Mouse (Mus musculus) testis, adult 10 weeks (tissue): Measurements from ENCODE around the gene Acvrl1. TPM values are rescaled to one million over a fixed set of nuclear protein-coding genes. Genes with fewer than 3 reads are reported as not detected.

Experiments used
- polyA plus RNA-seq: library from polyadenylated mRNA; stranded (reverse); fragments of 350-450 nt; fragmentation: Illumina TruSeq; extraction: RNeasy Lipid Tissue Mini Kit (QIAGEN cat#74804); gene quantifications from one replicate; pipeline ENCODE4 v1.2.3, GENCODE M21; 2014; ENCODE audit warnings: low read depth, low replicate concordance

Acvrl1 gene
- polyA plus RNA-seq = 0.27 TPM

DNA sequence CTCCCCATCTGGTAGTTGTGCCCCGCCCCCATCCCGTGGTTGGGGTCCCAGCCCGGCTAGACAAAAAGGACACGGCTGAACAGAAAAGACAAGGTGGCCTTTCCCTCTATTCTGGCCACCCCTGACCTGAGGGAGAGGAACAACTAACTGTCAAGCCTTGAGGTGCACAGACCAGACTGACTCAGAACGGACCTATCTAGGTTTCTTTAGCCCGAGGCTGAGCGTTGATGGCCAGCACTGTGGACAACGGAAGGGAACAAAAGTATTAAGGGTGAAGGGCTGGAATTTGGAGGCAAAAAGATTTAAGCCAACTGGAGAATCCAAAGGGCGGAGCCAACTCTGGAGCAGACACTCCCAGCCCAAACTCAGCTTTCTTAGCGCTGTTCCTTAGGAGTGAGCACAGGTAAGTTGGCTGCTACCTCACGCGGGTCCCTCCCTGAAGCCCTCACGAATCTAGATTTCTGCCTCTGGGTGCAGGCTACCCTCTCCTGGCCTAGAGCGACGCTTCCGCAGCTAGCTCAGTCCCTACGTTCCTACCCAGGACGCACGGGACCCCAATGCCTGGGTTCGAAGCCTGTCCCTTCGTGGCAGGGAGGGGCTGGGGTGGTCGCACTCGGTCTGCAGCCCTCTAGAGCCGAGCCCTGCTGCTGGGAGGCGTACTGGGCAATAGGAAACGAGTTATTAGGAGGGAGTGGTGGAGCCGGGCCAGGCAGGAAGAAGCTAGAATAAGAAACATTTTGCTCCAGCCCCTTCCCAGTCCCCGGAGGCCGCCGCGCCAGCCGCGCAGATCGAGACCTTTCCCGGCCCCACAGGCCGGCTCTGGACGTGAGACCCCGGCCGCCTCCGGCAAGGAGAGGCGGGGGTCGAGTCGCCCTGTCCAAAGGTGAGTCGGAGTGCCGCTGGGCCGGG lies at the start of gene Acvrl1:
Acvrl1 (plus strand) TSS at position 342 of the 909 bp plus-strand sequence.

DNA sequence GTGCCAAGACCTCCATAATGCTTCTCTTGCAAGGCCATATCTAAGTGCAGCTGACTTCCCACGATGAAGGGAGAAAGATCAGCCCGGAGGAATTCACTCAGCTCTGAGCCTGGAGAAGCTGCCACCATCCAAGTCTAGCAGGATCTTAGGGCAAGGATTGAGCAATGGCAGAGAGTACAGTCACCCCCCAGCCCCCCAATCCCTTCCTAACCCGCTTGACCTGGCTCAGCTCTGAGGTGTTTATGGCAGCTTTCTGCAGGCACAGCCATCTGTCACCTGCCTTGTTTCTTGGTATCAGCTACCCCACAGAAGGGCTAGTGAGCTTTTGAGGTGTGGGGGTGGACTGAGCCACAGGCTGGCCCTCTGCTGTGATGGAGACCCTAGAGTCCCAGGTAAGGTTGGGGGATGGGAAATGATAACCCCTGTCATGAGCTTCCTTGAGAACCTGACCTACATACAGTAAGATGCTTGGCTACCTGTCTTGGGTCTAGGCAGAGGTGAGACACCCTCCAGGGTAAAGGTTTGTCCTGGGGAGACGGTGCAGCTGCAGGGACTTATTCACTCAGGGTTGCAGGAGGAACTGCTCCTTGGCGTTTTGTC lies 12.7 kb upstream of the Acvrl1 start, which contains the start of gene Ankrd33:
Ankrd33 (plus strand) TSS at position 245 of the 600 bp plus-strand sequence.

DNA sequence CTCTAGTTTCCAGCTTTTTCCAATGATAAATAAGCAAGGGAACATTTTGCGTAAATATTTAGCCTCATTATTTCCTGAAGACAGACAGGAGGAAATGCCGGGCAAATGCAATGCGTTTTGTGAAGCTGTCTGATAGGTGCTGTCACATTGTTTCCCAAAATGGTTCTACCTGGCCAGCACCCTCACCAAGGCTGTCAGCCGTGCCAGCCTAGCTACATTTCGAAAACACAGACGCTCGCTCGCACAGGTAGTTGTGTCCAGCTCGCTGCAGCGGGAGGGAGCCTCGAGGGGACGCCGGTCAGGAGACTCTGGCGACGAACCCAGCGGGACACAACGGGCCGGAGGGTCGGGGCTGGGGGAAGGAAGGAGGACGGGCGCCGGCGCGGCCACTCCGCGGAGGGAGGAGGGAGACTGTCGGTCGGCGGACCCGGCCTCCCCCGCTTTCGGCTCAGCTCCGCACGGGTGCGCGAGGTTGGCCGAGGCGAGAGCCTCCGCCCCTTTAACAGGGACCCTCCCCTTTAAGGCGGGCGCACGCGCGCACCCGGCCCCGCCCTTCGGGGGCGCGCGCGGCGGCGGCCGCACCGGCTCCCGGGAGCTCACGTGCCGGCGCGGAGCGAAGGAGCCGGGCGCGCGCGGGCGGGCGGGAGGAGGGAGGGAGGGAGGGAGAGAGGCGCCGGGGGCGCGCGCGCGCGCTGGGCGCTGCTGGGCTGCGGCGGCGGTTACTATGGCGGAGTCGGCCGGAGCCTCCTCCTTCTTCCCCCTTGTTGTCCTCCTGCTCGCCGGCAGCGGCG lies 45.3 kb downstream of the Acvrl1 start, which contains the start of gene Acvr1b:
Acvr1b (plus strand) TSS at position 647 of the 791 bp plus-strand sequence.

Other genes starting within 250 kb of the Acvrl1 start
- not detected for gene Gm47841, start 81.1 kb upstream of the Acvrl1 start, polyA plus RNA-seq
- gene Fignl2, start 50.0 kb upstream of the Acvrl1 start, polyA plus RNA-seq = 0.10 TPM
- gene Ankrd33, start 12.8 kb upstream of the Acvrl1 start, polyA plus RNA-seq = not detected
- 4.3 TPM for gene Acvr1b, start 45.5 kb downstream of the Acvrl1 start, polyA plus RNA-seq
- gene Grasp, start 95.7 kb downstream of the Acvrl1 start, polyA plus RNA-seq = not detected
- gene Nr4a1, start 125.7 kb downstream of the Acvrl1 start, polyA plus RNA-seq = 1.4 TPM
- gene Atg101, start 155.8 kb downstream of the Acvrl1 start, polyA plus RNA-seq = not detected
- gene 6030408B16Rik, start 164.7 kb downstream of the Acvrl1 start, polyA plus RNA-seq = 1.7 TPM
- gene Krt80, start 241.6 kb downstream of the Acvrl1 start, polyA plus RNA-seq = not detected